In genomic region chr1:178338318-178338641, GRCm38 (mm10) we compare ENCODE assay signal across 8 mouse cellular contexts. TPM values are rescaled to one million over a fixed set of nuclear protein-coding genes. Genes with fewer than 3 reads are reported as not detected.
DNase-seq lines count a peak whose midpoint lies in the region; ATAC-seq lines count a peak whose summit lies in the region.

No protein-coding gene starts in this region.

- peaks cover 10% of the 10 kb centered on the region for H3K4me1 ChIP-seq in embryonic facial prominence, embryonic 13.5 days
- H3K4me1 ChIP-seq in hindbrain, embryonic 13.5 days (replicated peaks) = peaks cover 20% of the 10 kb centered on the region
- H3K4me1 ChIP-seq in liver, embryonic 11.5 days (replicated peaks; ENCODE audit: control insufficient read depth, insufficient read depth, low read length) = peaks cover 8% of the 10 kb centered on the region

- no peaks in the 10 kb centered on the region for H3K9me3 ChIP-seq in embryonic facial prominence, embryonic 13.5 days
- H3K9me3 ChIP-seq in hindbrain, embryonic 13.5 days = no peaks in the 10 kb centered on the region
- no peaks in the 10 kb centered on the region for H3K9me3 ChIP-seq in liver, embryonic 11.5 days (ENCODE audit: control insufficient read depth, low read length)

- WGBS in embryonic facial prominence, embryonic 13.5 days = 4% methylated on average over 6 of the region's 6 CpGs
- WGBS in hindbrain, embryonic 13.5 days = 5% methylated on average over 6 of the region's 6 CpGs
- WGBS in liver, embryonic 11.5 days = 11% methylated on average over 6 of the region's 6 CpGs

- peaks cover 18% of the 10 kb centered on the region for H3K36me3 ChIP-seq in embryonic facial prominence, embryonic 13.5 days
- peaks cover 4% of the 10 kb centered on the region for H3K36me3 ChIP-seq in hindbrain, embryonic 13.5 days
- peaks cover 10% of the 10 kb centered on the region for H3K36me3 ChIP-seq in liver, embryonic 11.5 days (ENCODE audit: control insufficient read depth, insufficient read depth, low read length)

- ATAC-seq in embryonic facial prominence, embryonic 13.5 days (ENCODE audit: insufficient number of reproducible peaks, insufficient read depth, low FRiP score, low TSS enrichment, low read depth) = no peak
- no peak for ATAC-seq in hindbrain, embryonic 13.5 days (ENCODE audit: low FRiP score)
- no peak for ATAC-seq in liver, embryonic 11.5 days (replicated peaks; ENCODE audit: low FRiP score)

- H3K4me2 ChIP-seq in embryonic facial prominence, embryonic 13.5 days = peak overlapping the region; percentile 71
- H3K4me2 ChIP-seq in hindbrain, embryonic 13.5 days = peak overlapping the region; percentile 67
- H3K4me2 ChIP-seq in liver, embryonic 11.5 days = peak overlapping the region; percentile 82

- H3K9ac ChIP-seq in embryonic facial prominence, embryonic 13.5 days = peak overlapping the region; percentile 100
- H3K9ac ChIP-seq in hindbrain, embryonic 13.5 days = peak overlapping the region; percentile 100
- peak overlapping the region; percentile 100 for H3K9ac ChIP-seq in liver, embryonic 11.5 days (ENCODE audit: low read depth, low read length)

- H3K27ac ChIP-seq in embryonic facial prominence, embryonic 13.5 days = peak overlapping the region; percentile 100
- peak overlapping the region; percentile 100 for H3K27ac ChIP-seq in hindbrain, embryonic 13.5 days
- H3K27ac ChIP-seq in liver, embryonic 11.5 days (ENCODE audit: low read depth, low read length) = peak overlapping the region; percentile 100

- H3K27me3 ChIP-seq in embryonic facial prominence, embryonic 13.5 days = no peaks in the 10 kb centered on the region
- no peaks in the 10 kb centered on the region for H3K27me3 ChIP-seq in hindbrain, embryonic 13.5 days
- H3K27me3 ChIP-seq in liver, embryonic 11.5 days (replicated peaks; ENCODE audit: control insufficient read depth, insufficient read depth, low read length) = no peaks in the 10 kb centered on the region

- H3K4me3 ChIP-seq in embryonic facial prominence, embryonic 13.5 days = peak overlapping the region; percentile 100
- H3K4me3 ChIP-seq in hindbrain, embryonic 13.5 days = peak overlapping the region; percentile 100
- peak overlapping the region; percentile 100 for H3K4me3 ChIP-seq in liver, embryonic 11.5 days (ENCODE audit: low read depth, low read length)

- DNase-seq in 3T3-L1 (ENCODE audit: low read depth, low spot score) = peak; percentile 62
- peak; percentile 65 for DNase-seq in MN1 (ENCODE audit: low spot score)
- peak; percentile 61 for DNase-seq in liver, embryonic 11.5 days (ENCODE audit: low spot score)
- DNase-seq in naive thymus-derived CD4-positive, alpha-beta T cell, adult 2 months (ENCODE audit: low read depth) = peak; percentile 62
- DNase-seq in urinary bladder, postnatal 25 days (ENCODE audit: low spot score) = peak; percentile 38
- no peak for DNase-seq in left cerebral cortex, adult 9 months (ENCODE audit: low spot score in 2 of 2)

RNA-seq across cellular contexts. Expression of gene Hnrnpu, which starts 0.7 kb away (rescaled TPM):
- 386 and 418 TPM in 2 replicates for polyA plus RNA-seq in embryonic facial prominence, embryonic 13.5 days (2015; fragmentation: Nextera tagmentation; extraction: Ambion mirVana)
- 258 and 293 TPM in 2 replicates for polyA plus RNA-seq in hindbrain, embryonic 13.5 days (2015; fragmentation: Nextera tagmentation; extraction: Ambion mirVana)
- 571 and 620 TPM in 2 replicates for polyA plus RNA-seq in liver, embryonic 11.5 days (2014; fragmentation: Nextera tagmentation; extraction: Ambion mirVana)

RNA-seq across cellular contexts. Expression of gene Cox20, which starts 19.4 kb away (rescaled TPM):
- polyA plus RNA-seq in embryonic facial prominence, embryonic 13.5 days (2015; fragmentation: Nextera tagmentation; extraction: Ambion mirVana) = 167 TPM in 2 replicates
- 146 and 152 TPM in 2 replicates for polyA plus RNA-seq in hindbrain, embryonic 13.5 days (2015; fragmentation: Nextera tagmentation; extraction: Ambion mirVana)
- 108 and 129 TPM in 2 replicates for polyA plus RNA-seq in liver, embryonic 11.5 days (2014; fragmentation: Nextera tagmentation; extraction: Ambion mirVana)

Comparison
In these comparisons a context has a peak if more than half of its experiments do, and no peak if none do; other contexts are left out.
1. DNase-seq: peak in 3T3-L1 (single experiment), MN1 (single experiment), liver, embryonic 11.5 days (single experiment), naive thymus-derived CD4-positive, alpha-beta T cell, adult 2 months (single experiment) and urinary bladder, postnatal 25 days (single experiment); none in left cerebral cortex, adult 9 months (0 of 2).
2. Peak in every context shown above with its lines, with median percentiles within 50 percentile points of each other: H3K27ac ChIP-seq, H3K4me2 ChIP-seq, H3K4me3 ChIP-seq and H3K9ac ChIP-seq.